Mouse (Mus musculus) neural tube, embryonic 12.5 days (tissue): ENCODE data around the gene Cpsf2. TPM values are rescaled to one million over a fixed set of nuclear protein-coding genes. Genes with fewer than 3 reads are reported as not detected.

ENCODE experiments used
- ATAC-seq: fragments of 200-750 bp; cut with Nextera tagmentation; 2 replicates; pipeline ENCODE4 v1.8.0; 2017; ENCODE audit warnings: low read depth, mild to moderate bottlenecking, moderate TSS enrichment, moderate library complexity; ENCODE audit not compliant: low FRiP score
- H3K27ac ChIP-seq: fragments of 300-500 bp; sonication (generic); 2 replicates; pipeline ENCODE4 v1.5.1; 2016
- H3K27me3 ChIP-seq: fragments of 300-500 bp; sonication (generic); replicated peaks from 2 replicates; pipeline ENCODE4 v1.6.1; 2016; ENCODE audit warnings: mild to moderate bottlenecking
- H3K36me3 ChIP-seq: fragments of 300-500 bp; sonication (generic); 2 replicates; pipeline ENCODE4 v1.6.1; 2016; ENCODE audit warnings: mild to moderate bottlenecking
- H3K4me1 ChIP-seq: fragments of 300-500 bp; sonication (generic); 2 replicates; pipeline ENCODE4 v1.6.1; 2016
- H3K4me2 ChIP-seq: fragments of 300-500 bp; sonication (generic); replicated peaks from 2 replicates; pipeline ENCODE4 v1.6.1; 2016; ENCODE audit warnings: mild to moderate bottlenecking
- H3K4me3 ChIP-seq: fragments of 300-500 bp; sonication (generic); 2 replicates; pipeline ENCODE4 v1.5.1; 2016
- H3K9ac ChIP-seq: fragments of 300-500 bp; sonication (generic); 2 replicates; pipeline ENCODE4 v1.6.1; 2016; ENCODE audit warnings: mild to moderate bottlenecking
- H3K9me3 ChIP-seq: fragments of 300-500 bp; sonication (generic); 2 replicates; pipeline ENCODE4 v1.6.1; 2016; ENCODE audit warnings: mild to moderate bottlenecking
- WGBS: fragments of 180-500 bp; shearing (Covaris S2); methylation state at CpG from one replicate; pipeline ENCODE4 v1.1.7; 2016; 5-methylcytosine and 5-hydroxymethylcytosine counted together
- polyA plus RNA-seq: library from polyadenylated mRNA; unstranded; fragments of >200 nt; fragmentation: Nextera tagmentation; extraction: Ambion mirVana; gene quantifications from 2 replicates; pipeline ENCODE4 v1.2.1, GENCODE M21; 2016

The Cpsf2 gene
- polyA plus RNA-seq, 1 experiment from 2014 or later, result 36.8 TPM

DNA sequence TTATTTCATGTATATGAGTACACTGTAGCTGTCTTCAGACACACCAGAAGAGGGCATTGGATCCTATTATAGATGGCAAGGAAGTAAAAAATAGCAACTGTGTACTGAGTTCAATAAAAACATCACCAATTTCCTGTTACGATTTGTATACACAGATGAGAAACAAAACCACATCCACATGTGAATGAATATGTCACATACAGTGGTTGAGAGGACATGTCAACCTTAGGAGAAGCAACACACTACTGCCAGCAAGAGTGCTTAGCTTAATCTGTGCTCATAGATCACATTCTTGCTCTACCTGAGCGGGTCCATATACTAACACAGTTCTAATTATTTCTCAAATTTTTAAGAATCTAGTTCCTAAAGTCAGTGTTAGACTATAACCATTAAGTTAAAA, 4.5 kb upstream of the Cpsf2 start:
- Histone ChIP-seq H3K27me3 (no peaks in the 10 kb centered on the region), H3K4me2 (no peak overlapping the region), H3K9ac (no peak overlapping the region), H3K27ac (no peak overlapping the region), H3K9me3 (no peaks in the 10 kb centered on the region), H3K4me1 (peaks cover 8% of the 10 kb centered on the region; the same call in 1 of the 2 replicates), H3K4me3 (no peak overlapping the region), H3K36me3 (peaks cover 17% of the 10 kb centered on the region)
- ATAC-seq, result no peak
- 97% methylated on average over 2 of the region's 2 CpGs for WGBS

DNA sequence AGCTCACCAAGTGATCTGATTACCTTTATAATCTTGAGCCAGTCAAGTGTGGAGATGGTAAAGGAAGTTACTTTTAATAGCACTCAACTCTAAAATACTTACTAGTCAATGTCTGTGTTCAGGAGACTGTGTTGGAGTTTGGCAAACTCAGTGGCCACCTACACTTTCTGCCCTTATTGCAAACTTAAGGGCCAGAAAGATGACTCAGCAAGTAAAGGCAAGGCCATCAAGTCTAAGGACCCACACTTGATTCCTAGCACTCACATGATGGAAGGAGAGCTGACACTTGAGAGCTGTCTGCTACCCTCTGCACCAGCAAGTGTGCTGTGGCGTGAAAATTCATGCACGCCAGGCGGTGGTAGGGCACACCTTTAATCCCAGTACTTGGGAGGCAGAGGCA, 3.6 kb upstream of the Cpsf2 start:
- Histone ChIP-seq H3K4me3 (no peak overlapping the region), H3K9me3 (no peaks in the 10 kb centered on the region), H3K4me2 (no peak overlapping the region), H3K4me1 (peaks cover 15% of the 10 kb centered on the region), H3K27ac (no peak overlapping the region), H3K27me3 (no peaks in the 10 kb centered on the region), H3K9ac (no peak overlapping the region), H3K36me3 (peaks cover 11% of the 10 kb centered on the region)
- 96% methylated on average over 3 of the region's 3 CpGs for WGBS
- no peak for ATAC-seq

DNA sequence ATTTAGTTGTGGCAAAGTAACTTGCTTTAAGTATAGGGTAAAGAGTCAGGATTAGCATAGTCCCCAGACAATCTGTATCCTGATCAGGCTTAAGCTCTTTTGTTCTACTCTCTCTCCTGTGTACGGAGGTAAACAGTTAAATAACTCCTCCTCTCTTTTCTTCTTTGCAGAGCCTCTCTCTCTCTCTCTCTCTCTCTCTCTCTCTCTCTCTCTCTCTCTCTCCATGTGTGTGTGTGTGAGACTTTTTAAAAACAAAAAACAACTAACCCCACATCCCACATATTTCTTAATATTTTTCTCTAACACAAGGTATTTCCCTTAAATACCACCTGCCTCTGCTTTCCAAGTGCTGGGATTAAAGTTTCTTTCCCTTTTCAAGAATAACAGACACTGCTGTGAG, 1.2 kb upstream of the Cpsf2 start:
- Histone ChIP-seq H3K36me3 (0 out of 2 replicates have a peak, but pooled peaks cover 2% of the 10 kb centered on the region), H3K9me3 (no peaks in the 10 kb centered on the region), H3K4me1 (peaks cover 20% of the 10 kb centered on the region), H3K4me2 (peak overlapping the region; percentile 75), H3K27me3 (no peaks in the 10 kb centered on the region), H3K9ac (peak overlapping the region; percentile 89), H3K27ac (no peak overlapping the region), H3K4me3 (peak overlapping the region; percentile 90)
- WGBS, result 9% methylated on average over 1 of the region's 1 CpGs
- no peak for ATAC-seq

DNA sequence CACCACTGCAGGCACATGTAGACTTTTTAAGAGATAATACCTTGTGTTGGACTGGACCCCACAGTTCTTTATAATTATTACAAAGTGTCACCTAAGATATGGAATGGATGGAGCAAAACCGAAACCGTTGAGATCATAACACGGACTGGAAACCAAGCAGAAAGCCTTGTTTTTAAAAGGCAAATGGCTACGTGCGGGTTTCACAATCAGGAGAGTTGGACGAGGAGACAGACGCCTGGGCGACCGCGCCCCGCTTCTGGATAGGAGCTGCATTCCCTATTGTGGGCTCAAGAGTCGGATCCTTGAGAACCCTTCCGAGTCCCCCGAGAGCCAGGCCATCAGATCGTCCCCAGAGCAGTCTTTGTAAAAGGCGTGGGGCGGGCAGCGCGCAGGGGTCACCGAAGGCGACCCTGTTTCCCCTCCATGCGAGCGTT, 604 bp upstream of the Cpsf2 start:
- peaks cover 20% of the 10 kb centered on the region for H3K4me1 ChIP-seq
- H3K9ac ChIP-seq, result peak overlapping the region; percentile 89
- WGBS, result under 1% methylated on average over 23 of the region's 23 CpGs
- H3K4me3 ChIP-seq, result peak overlapping the region; percentile 90
- H3K4me2 ChIP-seq, result peak overlapping the region; percentile 75
- ATAC-seq, result peak; percentile 76
- H3K36me3 ChIP-seq, result 0 out of 2 replicates have a peak, but pooled peaks cover 2% of the 10 kb centered on the region
- no peaks in the 10 kb centered on the region for H3K9me3 ChIP-seq
- no peaks in the 10 kb centered on the region for H3K27me3 ChIP-seq
- H3K27ac ChIP-seq, result peak overlapping the region; percentile 74; the same call in 1 of the 2 replicates

DNA sequence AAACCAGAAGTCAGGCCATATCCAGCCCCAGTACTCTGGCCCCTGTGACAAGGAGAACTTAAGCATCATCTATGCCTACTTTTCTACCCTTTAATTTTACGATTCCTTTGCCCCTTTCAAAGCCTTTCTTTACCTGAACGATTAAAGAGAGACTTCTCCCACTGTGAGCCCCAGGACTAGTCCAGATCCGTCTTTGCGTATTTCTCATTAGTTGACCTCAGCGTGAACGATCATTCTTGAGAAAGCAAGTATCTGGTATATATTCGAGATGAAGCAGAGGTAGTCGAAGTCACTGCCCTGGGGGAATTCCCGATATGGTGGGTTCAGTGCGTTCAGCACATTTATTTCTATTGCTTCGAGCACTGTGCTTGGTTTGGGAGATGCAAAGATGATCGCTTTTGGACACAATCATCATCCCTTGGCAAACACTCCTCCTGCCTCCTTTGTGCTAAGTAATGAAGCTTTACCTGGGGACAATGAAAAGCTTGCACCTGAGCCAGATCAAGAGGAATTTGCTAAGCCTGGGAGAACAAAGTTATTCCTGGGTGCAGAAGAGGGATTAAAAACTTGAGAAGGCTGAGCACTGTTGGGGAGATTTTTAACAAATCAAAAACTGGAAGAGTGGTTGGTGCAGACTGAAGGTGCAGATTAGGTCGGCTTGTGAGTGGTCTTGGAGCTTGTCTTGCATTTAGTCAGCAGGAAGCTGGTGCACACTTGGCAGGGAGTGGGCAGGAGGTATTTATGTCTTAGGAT, 1.0 kb downstream of the Cpsf2 start:
- no peak overlapping the region for H3K27ac ChIP-seq
- peaks cover 3% of the 10 kb centered on the region; the same call in 1 of the 2 replicates for H3K36me3 ChIP-seq
- H3K9me3 ChIP-seq, result no peaks in the 10 kb centered on the region
- H3K27me3 ChIP-seq, result no peaks in the 10 kb centered on the region
- no peak for ATAC-seq
- 29% methylated on average over 13 of the region's 13 CpGs for WGBS
- H3K4me1 ChIP-seq, result peaks cover 20% of the 10 kb centered on the region
- peak overlapping the region; percentile 75 for H3K4me2 ChIP-seq
- peak overlapping the region; percentile 90 for H3K4me3 ChIP-seq
- H3K9ac ChIP-seq, result peak overlapping the region; percentile 89

DNA sequence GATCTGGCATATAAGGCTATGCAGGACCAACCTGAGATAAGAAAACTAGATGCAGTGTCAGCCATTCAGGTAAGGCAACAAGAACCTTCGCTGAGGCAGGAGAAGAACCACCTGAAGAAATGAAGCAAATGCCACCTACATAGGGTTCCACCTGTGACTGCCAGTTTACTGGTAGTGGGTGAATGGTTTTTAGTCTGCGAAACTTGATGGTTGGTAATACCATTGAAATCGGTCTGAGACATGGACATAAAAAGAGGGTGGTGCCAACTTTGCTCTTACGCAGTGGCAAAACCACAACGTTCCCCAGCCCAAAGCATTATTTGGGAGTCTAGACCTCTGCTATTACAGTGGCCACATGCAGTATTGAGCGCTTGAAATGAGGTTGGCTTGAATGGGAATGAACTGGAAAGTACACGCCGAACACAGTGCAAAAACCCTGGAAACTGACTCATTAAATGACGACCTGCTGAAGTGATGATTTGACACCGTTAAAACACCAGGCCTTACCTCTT, 1.7 kb downstream of the Cpsf2 start:
- ATAC-seq, result no peak
- no peak overlapping the region for H3K9ac ChIP-seq

DNA sequence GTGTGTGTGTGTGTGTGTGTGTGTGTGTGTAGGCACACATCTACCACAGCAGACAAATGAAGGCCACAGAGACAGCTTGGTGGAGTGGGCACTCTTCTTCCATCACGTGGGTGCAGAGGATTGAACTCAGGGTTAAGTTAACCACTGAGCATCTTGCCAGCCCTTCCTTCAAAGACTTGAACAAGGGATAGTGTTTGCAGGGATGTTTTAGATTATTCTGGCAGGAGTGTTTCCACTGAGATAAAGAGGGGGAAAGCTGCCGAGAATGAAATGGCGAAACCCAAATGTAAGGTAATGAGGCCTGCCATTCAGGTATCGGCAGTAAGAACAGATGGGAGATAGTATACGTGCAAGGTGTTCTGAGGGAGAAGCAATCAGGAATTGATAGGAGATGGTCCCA, 2.4 kb downstream of the Cpsf2 start:
- Histone ChIP-seq H3K27me3 (no peaks in the 10 kb centered on the region), H3K4me1 (peaks cover 20% of the 10 kb centered on the region), H3K9me3 (no peaks in the 10 kb centered on the region), H3K4me2 (no peak overlapping the region), H3K4me3 (no peak overlapping the region), H3K36me3 (peaks cover 8% of the 10 kb centered on the region), H3K9ac (no peak overlapping the region), H3K27ac (no peak overlapping the region)
- WGBS, result 91% methylated on average over 5 of the region's 5 CpGs
- no peak for ATAC-seq

More for the DNA sequence above, 1.7 kb downstream of the Cpsf2 start:
- 94% methylated on average over 10 of the region's 10 CpGs for WGBS
- peaks cover 20% of the 10 kb centered on the region for H3K4me1 ChIP-seq
- H3K4me2 ChIP-seq, result peak overlapping the region; percentile 75
- no peaks in the 10 kb centered on the region for H3K27me3 ChIP-seq
- H3K27ac ChIP-seq, result no peak overlapping the region
- H3K36me3 ChIP-seq, result peaks cover 5% of the 10 kb centered on the region; the same call in 1 of the 2 replicates
- no peaks in the 10 kb centered on the region for H3K9me3 ChIP-seq
- no peak overlapping the region for H3K4me3 ChIP-seq

DNA sequence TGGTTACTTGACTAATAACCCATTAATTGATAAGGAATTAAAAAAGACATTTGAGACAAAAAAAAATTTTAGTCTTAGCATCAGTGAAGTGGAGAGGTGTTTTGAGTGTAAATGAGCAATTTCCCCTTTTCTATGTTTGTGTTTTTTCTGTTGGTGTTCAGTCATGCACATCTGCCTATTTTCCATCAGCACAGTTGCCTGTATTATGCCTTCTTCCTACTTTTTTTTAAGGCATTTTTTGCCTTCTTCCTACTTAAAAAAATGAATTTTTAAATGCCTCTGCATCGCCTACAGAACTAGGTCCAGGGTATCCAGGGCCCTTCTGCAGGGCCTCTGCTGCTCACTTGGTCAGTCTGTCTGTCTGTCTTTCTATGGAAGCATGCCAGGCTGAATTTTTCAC, 2.8 kb downstream of the Cpsf2 start:
- ATAC-seq, result no peak
- H3K4me1 ChIP-seq, result peaks cover 20% of the 10 kb centered on the region
- WGBS, result 97% methylated on average over 1 of the region's 1 CpGs

DNA sequence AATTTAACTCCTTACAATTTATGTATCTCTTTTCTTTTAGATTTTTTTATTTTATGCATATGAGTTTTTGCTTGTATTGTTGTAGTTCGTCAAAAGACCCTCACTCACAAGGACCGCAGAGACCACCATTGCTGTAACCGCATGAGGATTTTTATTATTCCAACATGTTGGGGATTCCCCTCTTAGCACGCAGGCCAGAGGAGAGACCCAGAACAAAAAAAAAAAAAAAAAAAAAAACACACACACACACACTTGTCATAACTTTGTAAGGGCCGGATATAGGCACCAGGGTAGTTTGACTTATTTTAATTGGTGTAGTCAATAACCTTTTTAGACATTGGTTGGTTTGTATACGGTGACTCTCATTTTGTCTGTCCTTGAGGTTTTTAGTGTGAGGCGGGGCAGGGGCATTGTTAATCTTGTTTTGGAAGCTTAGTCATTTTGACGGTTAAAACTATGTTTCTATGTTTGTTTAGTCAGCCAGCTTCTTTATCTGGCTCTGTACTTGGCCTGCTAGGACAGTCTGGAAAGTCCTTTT, 3.5 kb downstream of the Cpsf2 start:
- no peak for ATAC-seq
- Histone ChIP-seq H3K4me1 (peaks cover 19% of the 10 kb centered on the region), H3K27ac (no peak overlapping the region), H3K9ac (no peak overlapping the region), H3K4me2 (no peak overlapping the region), H3K36me3 (peaks cover 17% of the 10 kb centered on the region), H3K9me3 (no peaks in the 10 kb centered on the region), H3K4me3 (no peak overlapping the region), H3K27me3 (no peaks in the 10 kb centered on the region)
- WGBS, result 94% methylated on average over 8 of the region's 8 CpGs

More for the DNA sequence above, 2.8 kb downstream of the Cpsf2 start:
- H3K36me3 ChIP-seq, result peaks cover 10% of the 10 kb centered on the region
- no peak overlapping the region for H3K4me3 ChIP-seq
- no peak overlapping the region for H3K4me2 ChIP-seq
- no peak overlapping the region for H3K27ac ChIP-seq
- no peaks in the 10 kb centered on the region for H3K9me3 ChIP-seq
- no peak overlapping the region for H3K9ac ChIP-seq
- no peaks in the 10 kb centered on the region for H3K27me3 ChIP-seq

DNA sequence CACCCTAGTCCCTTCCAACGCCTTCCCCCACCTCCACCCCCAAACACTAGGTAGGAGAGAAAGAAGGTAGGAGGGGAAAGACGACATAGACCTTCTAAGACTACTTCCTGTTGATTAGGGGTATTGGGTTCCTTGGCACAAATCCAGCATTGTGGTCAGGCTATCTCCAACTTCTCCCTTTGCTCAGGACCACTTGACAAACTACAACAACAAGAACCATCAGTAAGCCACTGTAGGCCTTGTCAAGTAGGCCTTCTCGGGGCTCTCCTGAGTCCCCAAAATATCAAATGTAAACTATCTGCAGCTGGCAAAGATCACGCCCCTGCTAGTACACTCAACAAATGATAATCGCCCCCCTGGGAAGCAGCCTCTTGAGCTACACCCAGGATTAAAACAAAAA, 4.5 kb downstream of the Cpsf2 start:
- Histone ChIP-seq H3K9me3 (no peaks in the 10 kb centered on the region), H3K4me2 (no peak overlapping the region), H3K36me3 (peaks cover 23% of the 10 kb centered on the region), H3K27me3 (no peaks in the 10 kb centered on the region), H3K9ac (no peak overlapping the region), H3K4me3 (no peak overlapping the region), H3K27ac (no peak overlapping the region), H3K4me1 (peaks cover 12% of the 10 kb centered on the region)
- 85% methylated on average over 5 of the region's 5 CpGs for WGBS
- no peak for ATAC-seq

DNA sequence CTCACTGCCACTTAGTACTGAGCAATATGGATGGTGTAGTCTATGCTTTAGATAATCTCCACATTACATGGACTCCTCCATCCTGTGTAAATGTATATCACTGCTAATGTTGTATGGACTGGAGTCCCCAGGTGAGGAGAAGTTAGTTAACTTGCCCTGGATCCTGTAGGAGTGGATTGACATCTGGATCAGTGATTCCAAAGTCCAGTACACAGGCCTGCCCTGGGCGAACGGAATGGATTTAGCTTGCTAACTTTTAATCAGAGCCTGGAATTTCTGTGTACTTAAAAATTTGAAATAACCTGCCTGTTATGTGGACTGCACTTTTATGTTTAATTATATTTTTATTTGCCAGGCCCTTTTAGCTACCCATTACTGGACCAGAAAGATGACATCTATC, 5.8 kb downstream of the Cpsf2 start:
- WGBS, result 88% methylated on average over 2 of the region's 2 CpGs
- H3K4me2 ChIP-seq, result no peak overlapping the region
- no peak overlapping the region for H3K4me3 ChIP-seq
- no peak for ATAC-seq
- no peak overlapping the region for H3K27ac ChIP-seq
- H3K9ac ChIP-seq, result no peak overlapping the region
- H3K36me3 ChIP-seq, result peaks cover 28% of the 10 kb centered on the region
- H3K9me3 ChIP-seq, result no peaks in the 10 kb centered on the region
- no peaks in the 10 kb centered on the region for H3K27me3 ChIP-seq
- peaks cover 12% of the 10 kb centered on the region for H3K4me1 ChIP-seq

DNA sequence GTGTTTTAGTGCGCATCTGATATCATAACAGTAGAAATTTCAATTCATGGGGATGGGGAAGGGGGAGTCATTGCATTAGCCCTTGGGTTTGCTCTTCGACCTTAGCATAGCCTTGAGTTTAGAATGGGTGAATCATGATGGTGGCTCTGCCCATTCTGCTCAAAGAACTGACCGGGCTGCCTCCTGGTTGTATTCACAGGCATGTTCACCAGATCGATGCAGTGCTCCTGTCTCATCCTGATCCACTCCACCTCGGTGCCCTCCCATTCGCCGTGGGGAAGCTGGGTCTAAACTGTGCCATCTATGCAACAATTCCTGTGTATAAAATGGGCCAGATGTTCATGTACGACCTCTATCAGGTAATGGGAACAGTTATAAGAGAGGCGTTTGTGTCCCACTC, 7.2 kb downstream of the Cpsf2 start:
- Histone ChIP-seq H3K36me3 (peaks cover 40% of the 10 kb centered on the region), H3K4me3 (no peak overlapping the region), H3K9me3 (no peaks in the 10 kb centered on the region), H3K4me2 (no peak overlapping the region), H3K4me1 (no peaks in the 10 kb centered on the region), H3K27me3 (no peaks in the 10 kb centered on the region), H3K9ac (no peak overlapping the region), H3K27ac (no peak overlapping the region)
- no peak for ATAC-seq
- 91% methylated on average over 9 of the region's 9 CpGs for WGBS
